Mouse (Mus musculus): ENCODE data around the gene Parpbp. TPM values are rescaled to one million over a fixed set of nuclear protein-coding genes. Genes with fewer than 3 reads are reported as not detected.

Gene Parpbp
- polyA plus RNA-seq (2012; rRNA removed) (4.7 and 8.8 TPM in 2 replicates), polyA plus RNA-seq (2014; fragmentation: Nextera tagmentation; extraction: Ambion mirVana) (13.4 and 13.7 TPM in 2 replicates)

DNA sequence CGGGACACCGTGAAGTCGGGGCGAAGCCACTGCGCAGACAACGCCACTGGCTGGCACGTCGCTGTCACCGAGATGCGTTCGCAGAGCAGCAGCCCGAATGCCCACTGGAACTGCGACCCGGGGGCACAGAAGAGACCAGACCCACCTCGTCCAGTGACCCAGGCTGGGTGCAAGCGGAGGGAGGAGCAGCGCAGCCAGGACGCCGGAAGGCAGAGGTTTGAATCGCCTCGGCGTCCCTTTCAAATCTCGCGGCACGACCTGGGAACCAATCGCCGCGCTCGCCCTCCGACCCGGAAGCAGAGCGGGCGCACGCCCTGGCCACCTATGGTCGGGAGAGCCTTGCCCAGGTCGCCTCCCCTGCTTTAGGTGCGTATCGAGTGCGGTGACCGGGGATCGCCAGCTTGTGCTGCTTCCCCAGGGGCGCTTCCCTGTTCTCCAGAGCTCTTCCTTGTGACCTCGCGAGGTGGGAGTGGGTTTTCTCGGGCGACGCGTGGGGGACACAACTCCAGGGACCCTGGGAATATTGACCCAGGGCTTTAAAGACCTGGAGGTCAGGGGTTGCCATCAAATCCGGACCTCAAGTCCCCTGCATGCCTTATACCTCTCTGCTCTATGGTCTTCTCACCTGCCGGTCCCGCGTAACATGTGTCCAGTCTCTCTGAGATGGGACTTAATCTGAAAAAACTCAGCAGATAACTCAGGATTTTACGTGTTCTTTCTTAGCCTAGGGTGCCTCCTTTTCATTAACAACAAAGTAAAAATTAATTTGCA lies at the start of gene Parpbp, which contains the start of gene Nup37:
Gene Parpbp (minus strand): TSS at position 235 of the 771 bp plus-strand sequence.
Gene Nup37 (plus strand): TSS at position 286 of the 771 bp plus-strand sequence.
- Histone ChIP-seq H3K27me3 (ENCODE audit: control insufficient read depth, insufficient read depth, low read length) (no peaks in the 10 kb centered on the region), H3K4me1 (replicated peaks; ENCODE audit: control insufficient read depth in 2 of 2, insufficient read depth in 2 of 2, low read length in 1 of 2) (peaks cover 14 to 18% of the 10 kb centered on the region in 2 experiments), H3K9ac (replicated peaks) (peak within 1 kb of the TSS; percentile 83), H3K9me3 (ENCODE audit: control insufficient read depth, low read length) (no peaks in the 10 kb centered on the region), H3K4me2 (ENCODE audit: low read depth) (peak within 1 kb of the TSS; percentile 91), H3K4me3 (ENCODE audit: insufficient read depth in 1 of 2, low read depth in 2 of 2, low read length in 2 of 2) (peak within 1 kb of the TSS; percentile 88 to 92), H3K27ac (peak within 1 kb of the TSS; percentile 57), H3K36me3 (replicated peaks; ENCODE audit: control insufficient read depth, insufficient read depth, low read depth) (peaks cover 9% of the 10 kb centered on the region)
- WGBS (ENCODE audit: insufficient replicate concordance): under 1% methylated on average over 53 of the region's 53 CpGs
- DNase-seq (ENCODE audit: low read depth in 3 of 3, low spot score in 3 of 3) (peak; percentile 81 to 82 (median 82)), ATAC-seq (ENCODE audit: insufficient read depth) (peak; percentile 99)
- TF ChIP-seq CTCF (IDR thresholded peaks at IDR 0.05; ENCODE audit: low read depth) (peak; percentile 17; the same call in 1 of the 2 replicates), EP300 (IDR thresholded peaks at IDR 0.05; ENCODE audit: low read depth) (no peak)

DNA sequence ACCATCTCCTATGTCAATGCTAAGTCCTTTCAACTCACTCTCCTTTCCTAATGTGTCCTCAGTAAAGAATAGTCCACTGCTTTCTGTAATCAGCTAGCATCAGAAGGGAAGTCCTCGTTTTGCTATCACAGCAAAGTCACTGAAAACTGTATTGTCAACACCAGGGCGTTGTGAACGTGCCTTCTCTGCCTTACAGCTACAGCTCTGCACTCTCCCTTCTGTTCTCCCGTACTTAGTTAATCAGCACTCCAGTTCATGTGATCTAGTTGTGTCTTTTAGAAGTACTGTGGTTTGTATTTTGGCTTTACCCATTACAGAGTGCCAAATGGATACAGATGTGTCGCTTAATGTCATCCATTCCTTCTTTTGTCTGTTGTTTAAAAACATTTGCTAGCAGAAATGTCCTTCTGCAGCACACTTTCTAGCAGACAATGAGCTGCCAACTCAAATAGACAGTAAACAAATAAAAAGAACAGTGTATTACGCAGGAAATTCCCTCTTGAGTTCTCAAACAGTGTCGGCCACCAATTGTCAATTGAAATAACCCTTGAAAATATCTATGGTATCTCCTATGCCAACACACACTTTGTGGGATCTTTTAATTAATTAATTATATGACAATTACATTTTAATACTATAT lies 20.8 kb upstream of the Parpbp start:
- 69% methylated on average over 7 of the region's 7 CpGs for WGBS (ENCODE audit: insufficient replicate concordance)
- no peak for DNase-seq (ENCODE audit: low read depth in 3 of 3, low spot score in 3 of 3)
- TF ChIP-seq CTCF (IDR thresholded peaks at IDR 0.05; ENCODE audit: low read depth): no peak
- no peak for TF ChIP-seq EP300 (IDR thresholded peaks at IDR 0.05; ENCODE audit: low read depth)
- H3K4me3 ChIP-seq (ENCODE audit: insufficient read depth in 1 of 2, low read depth in 2 of 2, low read length in 2 of 2): no peak overlapping the region
- no peaks in the 10 kb centered on the region for H3K4me1 ChIP-seq (replicated peaks; ENCODE audit: control insufficient read depth in 2 of 2, insufficient read depth in 2 of 2, low read length in 1 of 2)
- peaks cover 6% of the 10 kb centered on the region for H3K36me3 ChIP-seq (replicated peaks; ENCODE audit: control insufficient read depth, insufficient read depth, low read depth)
- no peaks in the 10 kb centered on the region for H3K27me3 ChIP-seq (ENCODE audit: control insufficient read depth, insufficient read depth, low read length)
- no peak for ATAC-seq (ENCODE audit: insufficient read depth)
- H3K9me3 ChIP-seq (ENCODE audit: control insufficient read depth, low read length): no peaks in the 10 kb centered on the region
- no peak overlapping the region for H3K27ac ChIP-seq
- H3K4me2 ChIP-seq (ENCODE audit: low read depth): no peak overlapping the region
- no peak overlapping the region for H3K9ac ChIP-seq (replicated peaks)

DNA sequence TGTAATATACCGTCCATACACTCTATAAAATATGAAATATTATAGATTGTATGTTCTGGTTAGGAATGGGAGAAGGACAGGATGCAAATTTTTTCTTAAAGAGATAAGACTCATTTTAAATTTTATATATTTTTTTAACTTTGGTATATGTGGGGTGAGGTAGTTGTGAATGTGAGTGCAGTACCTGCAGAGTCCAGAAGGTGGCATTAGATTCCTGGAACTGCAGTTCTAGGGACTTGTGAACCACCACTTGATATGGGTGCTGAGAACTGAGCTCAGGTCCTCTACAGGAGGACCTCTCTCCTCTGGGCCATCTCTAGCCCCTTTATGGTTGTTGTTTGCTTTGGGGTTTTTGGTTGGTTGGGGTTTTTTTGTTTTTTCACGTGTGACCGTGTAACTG lies 19.4 kb upstream of the Parpbp start:
- Histone ChIP-seq H3K36me3 (replicated peaks; ENCODE audit: control insufficient read depth, insufficient read depth, low read depth) (peaks cover 10% of the 10 kb centered on the region), H3K27me3 (ENCODE audit: control insufficient read depth, insufficient read depth, low read length) (no peaks in the 10 kb centered on the region), H3K9ac (replicated peaks) (no peak overlapping the region), H3K4me3 (ENCODE audit: insufficient read depth in 1 of 2, low read depth in 2 of 2, low read length in 2 of 2) (no peak overlapping the region), H3K27ac (no peak overlapping the region), H3K9me3 (ENCODE audit: control insufficient read depth, low read length) (no peaks in the 10 kb centered on the region), H3K4me1 (replicated peaks; ENCODE audit: control insufficient read depth in 2 of 2, insufficient read depth in 2 of 2, low read length in 1 of 2) (no peaks in the 10 kb centered on the region), H3K4me2 (ENCODE audit: low read depth) (no peak overlapping the region)
- 86% methylated on average over 3 of the region's 3 CpGs for WGBS (ENCODE audit: insufficient replicate concordance)
- DNase-seq (ENCODE audit: low read depth in 3 of 3, low spot score in 3 of 3): no peak
- TF ChIP-seq EP300 (IDR thresholded peaks at IDR 0.05; ENCODE audit: low read depth): no peak
- TF ChIP-seq CTCF (IDR thresholded peaks at IDR 0.05; ENCODE audit: low read depth): peak; percentile 53
- ATAC-seq (ENCODE audit: insufficient read depth): no peak

DNA sequence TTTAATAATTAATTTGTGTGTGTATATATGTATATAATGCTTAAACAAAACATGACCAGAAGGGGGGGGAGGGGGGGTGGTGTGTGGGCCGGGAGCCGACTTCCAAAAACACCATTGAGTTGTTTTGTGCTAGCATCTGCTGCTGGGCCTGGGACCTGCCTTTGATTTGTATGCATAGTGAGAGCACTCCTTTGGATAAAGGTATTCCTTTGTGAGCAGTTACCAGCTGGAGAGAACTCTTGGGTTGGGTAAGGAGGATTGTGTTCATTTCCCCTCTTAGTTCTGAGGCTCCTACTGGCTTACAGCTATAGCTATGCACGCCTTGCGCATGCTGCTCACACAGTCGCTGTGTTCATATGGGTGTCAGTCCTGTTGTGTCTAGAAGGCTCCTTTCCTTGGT lies 15.9 kb upstream of the Parpbp start:
- Histone ChIP-seq H3K27me3 (ENCODE audit: control insufficient read depth, insufficient read depth, low read length) (no peaks in the 10 kb centered on the region), H3K27ac (no peak overlapping the region), H3K9ac (replicated peaks) (no peak overlapping the region), H3K4me2 (ENCODE audit: low read depth) (no peak overlapping the region), H3K36me3 (replicated peaks; ENCODE audit: control insufficient read depth, insufficient read depth, low read depth) (peaks cover 11% of the 10 kb centered on the region), H3K4me1 (replicated peaks; ENCODE audit: control insufficient read depth in 2 of 2, insufficient read depth in 2 of 2, low read length in 1 of 2) (no peaks in the 10 kb centered on the region), H3K4me3 (ENCODE audit: insufficient read depth in 1 of 2, low read depth in 2 of 2, low read length in 2 of 2) (no peak overlapping the region), H3K9me3 (ENCODE audit: control insufficient read depth, low read length) (no peaks in the 10 kb centered on the region)
- ATAC-seq (ENCODE audit: insufficient read depth) (no peak), DNase-seq (ENCODE audit: low read depth in 3 of 3, low spot score in 3 of 3) (no peak)
- 83% methylated on average over 5 of the region's 5 CpGs for WGBS (ENCODE audit: insufficient replicate concordance)
- TF ChIP-seq CTCF (IDR thresholded peaks at IDR 0.05; ENCODE audit: low read depth): no peak
- TF ChIP-seq EP300 (IDR thresholded peaks at IDR 0.05; ENCODE audit: low read depth): no peak

DNA sequence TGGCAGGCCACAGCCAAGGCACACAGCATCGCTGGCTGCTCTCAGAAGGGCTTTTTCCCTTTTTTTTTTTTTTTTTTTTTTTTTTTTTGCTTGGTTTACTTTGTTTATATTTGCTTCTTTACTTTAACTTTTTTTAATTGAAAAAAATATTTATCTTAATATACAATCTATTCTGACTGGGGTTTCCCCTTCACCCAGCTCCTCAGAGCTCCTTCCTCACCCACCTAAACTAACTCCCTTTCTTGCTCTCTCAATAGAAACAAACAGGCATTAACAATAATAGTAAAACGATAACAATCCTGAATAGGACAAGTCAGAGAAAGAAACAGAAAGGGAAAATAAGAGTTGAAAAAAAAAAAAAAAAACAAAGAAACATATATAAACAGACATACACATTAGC lies 15.4 kb upstream of the Parpbp start:
- TF ChIP-seq EP300 (IDR thresholded peaks at IDR 0.05; ENCODE audit: low read depth) (no peak), CTCF (IDR thresholded peaks at IDR 0.05; ENCODE audit: low read depth) (no peak)
- DNase-seq (ENCODE audit: low read depth in 3 of 3, low spot score in 3 of 3) (no peak), ATAC-seq (ENCODE audit: insufficient read depth) (no peak)
- no peaks in the 10 kb centered on the region for H3K9me3 ChIP-seq (ENCODE audit: control insufficient read depth, low read length)
- no peak overlapping the region for H3K27ac ChIP-seq
- no peaks in the 10 kb centered on the region for H3K4me1 ChIP-seq (replicated peaks; ENCODE audit: control insufficient read depth in 2 of 2, insufficient read depth in 2 of 2, low read length in 1 of 2)
- H3K4me3 ChIP-seq (ENCODE audit: insufficient read depth in 1 of 2, low read depth in 2 of 2, low read length in 2 of 2): no peak overlapping the region
- H3K27me3 ChIP-seq (ENCODE audit: control insufficient read depth, insufficient read depth, low read length): no peaks in the 10 kb centered on the region
- H3K9ac ChIP-seq (replicated peaks): no peak overlapping the region
- peaks cover 11% of the 10 kb centered on the region for H3K36me3 ChIP-seq (replicated peaks; ENCODE audit: control insufficient read depth, insufficient read depth, low read depth)
- 86% methylated on average over 2 of the region's 2 CpGs for WGBS (ENCODE audit: insufficient replicate concordance)
- no peak overlapping the region for H3K4me2 ChIP-seq (ENCODE audit: low read depth)
